Mouse (Mus musculus) Muller cell, postnatal 12 days (primary cell): ENCODE measurements around the gene Nfat5.

Experiments used
- DNase-seq: peaks from one replicate; pipeline ENCODE4 v3.0.0-alpha.2; 2015; ENCODE audit errors: inconsistent ontology term

The Nfat5 gene

GRCm38 (mm10) chr8:107397665-107398064 is 104.4 kb downstream of the Nfat5 start:
- no peak for DNase-seq

- DNase-seq: peak; percentile 30
Measured at GRCm38 (mm10) chr8:107399495-107399894, 106.2 kb downstream of the Nfat5 start.

DNA sequence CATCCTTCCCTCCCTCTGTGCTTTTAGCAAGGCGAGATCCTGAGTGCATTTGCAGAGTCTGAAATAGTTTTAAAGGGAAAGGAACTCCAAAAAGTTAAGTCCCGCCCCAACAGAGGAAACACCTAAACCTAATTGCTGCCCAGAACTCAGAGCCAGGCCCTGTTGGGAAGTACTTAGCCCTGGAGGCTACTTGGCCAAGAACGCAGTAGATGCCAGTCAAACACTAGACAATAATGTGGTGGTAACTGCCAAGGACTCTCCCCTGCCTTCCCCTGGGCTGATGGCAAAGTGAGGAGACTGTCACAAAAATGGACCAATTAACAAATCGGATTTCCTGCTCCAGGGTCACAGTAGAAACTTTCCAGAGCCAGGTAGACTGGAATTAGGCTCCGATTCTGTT is 108.6 kb downstream of the Nfat5 start:
- DNase-seq: no peak

GRCm38 (mm10) chr8:107403038-107403781 is 109.9 kb downstream of the Nfat5 start, which contains the start of gene Nqo1:
TSS of gene Nqo1 (minus strand) at chr8:107403206.
- peak; percentile 80 for DNase-seq

DNA sequence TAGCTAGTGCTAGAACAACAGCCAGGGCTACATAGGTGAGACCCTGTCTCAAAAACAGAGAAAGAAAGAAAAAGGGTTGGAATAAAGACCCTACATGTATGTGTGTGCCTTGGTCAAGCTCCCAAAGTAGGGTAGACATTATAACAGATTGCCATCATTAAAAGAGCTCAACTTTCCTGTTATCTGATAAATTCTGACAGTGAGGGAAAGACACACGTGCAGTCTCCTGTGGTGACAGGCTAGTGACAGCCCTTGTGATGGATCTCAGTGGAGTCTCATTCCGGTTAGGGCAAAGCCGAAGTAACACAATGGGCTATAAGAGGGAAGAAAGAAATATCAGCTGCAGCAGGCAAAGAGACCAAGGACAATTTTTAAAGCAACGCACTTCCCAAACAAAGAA is 110.8 kb downstream of the Nfat5 start:
- no peak for DNase-seq

DNA sequence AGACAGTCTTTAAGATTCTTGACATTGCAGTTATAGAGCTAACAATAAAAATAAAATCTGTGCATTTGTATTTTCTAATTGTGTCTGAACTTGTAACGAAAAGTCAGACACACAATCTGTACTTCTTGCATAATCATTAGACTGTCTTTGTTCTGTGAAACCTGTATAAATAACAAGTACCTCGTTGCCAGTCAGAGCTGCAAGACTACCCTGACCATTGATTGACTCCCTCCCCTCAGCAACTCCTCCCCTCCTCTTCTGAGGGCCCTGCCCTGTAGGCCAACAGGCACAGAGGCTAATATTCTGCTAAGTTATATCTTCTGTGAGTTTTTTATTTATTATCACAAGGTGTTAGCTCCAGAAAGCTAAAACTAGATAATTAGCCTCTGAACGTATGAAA is 112.7 kb downstream of the Nfat5 start:
- DNase-seq: no peak

DNA sequence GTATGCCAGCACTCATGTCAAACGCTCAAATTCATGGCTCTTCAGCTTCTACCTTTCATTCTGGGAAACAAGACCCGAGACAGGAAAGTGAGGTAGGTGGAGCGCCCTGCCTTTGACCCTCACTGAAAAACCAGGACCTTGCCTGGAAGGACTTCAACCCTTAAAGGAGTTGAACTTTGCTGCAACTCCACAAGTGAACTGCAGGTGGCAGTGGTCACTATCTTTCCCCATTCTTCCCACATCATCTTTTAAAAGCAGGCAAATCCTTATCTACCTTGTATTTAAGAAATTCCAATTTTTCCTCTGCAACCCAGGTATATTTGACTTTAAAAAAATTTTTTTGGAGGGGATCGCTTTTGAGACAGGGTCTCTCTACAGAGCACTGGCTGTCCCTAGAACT is 118.1 kb downstream of the Nfat5 start:
- no peak for DNase-seq

DNA sequence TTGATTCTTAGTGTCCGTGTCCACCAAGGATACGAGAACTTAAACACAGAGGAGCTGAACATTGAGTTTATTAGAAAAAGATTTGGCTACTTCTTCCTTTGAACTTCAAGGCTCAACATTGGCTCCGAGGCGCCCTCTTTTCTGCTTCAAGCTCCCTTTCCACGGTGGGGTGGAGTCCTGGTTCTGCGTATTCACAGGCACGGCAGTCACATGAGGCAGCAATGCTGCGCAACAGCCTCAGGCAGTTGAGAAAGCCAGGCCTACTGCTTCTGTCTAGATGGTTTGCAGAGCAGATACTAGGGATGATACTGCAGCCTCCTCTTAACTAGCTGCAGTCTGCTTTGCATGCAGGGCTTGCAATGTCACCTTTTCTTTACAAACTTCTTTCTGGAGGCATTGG is 119.3 kb downstream of the Nfat5 start:
- no peak for DNase-seq

DNA sequence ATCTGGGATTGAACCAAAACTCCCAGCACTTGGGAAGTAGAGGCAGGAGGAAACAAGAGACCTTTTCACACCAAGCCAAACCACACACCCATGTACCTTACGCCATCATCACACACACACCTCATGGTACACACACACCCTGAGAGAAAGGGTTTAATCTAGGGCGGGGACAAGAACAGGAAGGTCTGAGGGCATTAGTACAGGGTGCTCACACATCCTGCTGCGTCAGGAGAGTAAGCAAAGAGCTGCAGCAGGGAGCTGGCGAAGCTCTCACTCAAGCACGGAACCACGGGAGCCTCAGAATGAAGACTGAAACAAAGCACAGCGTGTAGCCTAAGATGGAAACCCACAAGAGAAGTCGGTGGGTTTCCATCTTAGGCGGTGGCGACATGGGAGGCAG is 120.6 kb downstream of the Nfat5 start:
- no peak for DNase-seq

- no peak for DNase-seq
Measured at GRCm38 (mm10) chr8:107417001-107417400, 123.7 kb downstream of the Nfat5 start.

DNA sequence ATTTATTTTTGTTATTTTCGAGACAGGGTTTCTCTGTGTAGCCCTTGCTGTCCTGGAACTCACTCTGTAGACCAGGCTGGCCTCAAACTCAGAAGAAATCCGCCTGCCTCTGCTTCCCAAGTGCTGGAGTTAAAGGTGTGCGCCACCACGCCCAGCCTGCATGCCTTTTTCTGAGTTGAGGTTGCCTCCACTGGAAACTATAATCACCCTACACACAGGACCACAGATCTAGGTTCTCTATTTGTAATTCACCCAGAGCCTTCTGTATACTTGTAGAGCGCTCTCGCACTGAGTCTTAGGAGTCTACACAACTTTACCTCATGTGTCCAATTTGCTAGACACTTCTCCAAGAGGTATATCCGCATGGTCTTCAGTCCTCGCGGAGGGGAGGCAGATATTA is 130.9 kb downstream of the Nfat5 start:
- DNase-seq: no peak

DNA sequence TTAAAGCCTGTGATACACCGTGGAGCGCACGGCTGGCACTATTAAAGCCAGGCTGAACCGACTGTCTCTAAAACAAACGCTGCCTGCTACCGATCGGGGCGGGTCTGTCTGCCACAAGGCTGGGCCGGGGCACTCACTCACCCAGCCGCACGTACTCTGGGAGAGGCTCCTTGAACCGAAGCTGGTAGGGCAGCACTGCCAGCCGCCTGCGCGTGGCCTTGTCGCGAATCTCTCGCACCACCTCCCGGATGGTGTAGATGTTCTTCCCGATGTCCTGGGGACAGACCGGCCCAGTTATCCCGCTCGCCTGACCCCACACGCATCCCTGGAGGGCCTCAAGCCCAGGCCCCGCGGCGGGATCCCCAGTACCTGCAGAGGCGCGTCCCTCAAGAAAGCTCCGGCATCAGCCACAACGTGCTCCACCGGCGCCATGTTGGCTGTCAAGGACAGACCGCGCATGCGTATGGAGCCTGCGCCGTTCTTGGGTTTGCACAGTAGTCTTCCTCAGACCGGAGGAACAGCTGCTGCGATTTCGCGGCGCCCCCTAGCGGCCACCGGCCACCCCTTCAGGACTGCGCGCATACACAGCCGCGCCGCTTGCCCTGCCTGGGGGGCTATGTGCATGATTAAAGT is 131.4 kb downstream of the Nfat5 start, which contains the start of gene Nob1:
TSS of gene Nob1 (minus strand) at position 455 of the 633 bp plus-strand sequence.
- DNase-seq: peak; percentile 91

GRCm38 (mm10) chr8:107425230-107425597 is 131.9 kb downstream of the Nfat5 start:
- no peak for DNase-seq
